Mouse (Mus musculus) T-cell, adult 66 days (primary cell): ENCODE data around the gene Vsnl1. TPM values are rescaled to one million over a fixed set of nuclear protein-coding genes. Genes with fewer than 3 reads are reported as not detected.

ENCODE experiments used
- total RNA-seq, 2 experiments: library from RNA; stranded (reverse); gene quantifications; 3 replicates in 1 of 2; 4 replicates in 1 of 2; pipeline ENCODE4 v1.2.4; 2023

Gene Vsnl1
- total RNA-seq: not detected

DNA sequence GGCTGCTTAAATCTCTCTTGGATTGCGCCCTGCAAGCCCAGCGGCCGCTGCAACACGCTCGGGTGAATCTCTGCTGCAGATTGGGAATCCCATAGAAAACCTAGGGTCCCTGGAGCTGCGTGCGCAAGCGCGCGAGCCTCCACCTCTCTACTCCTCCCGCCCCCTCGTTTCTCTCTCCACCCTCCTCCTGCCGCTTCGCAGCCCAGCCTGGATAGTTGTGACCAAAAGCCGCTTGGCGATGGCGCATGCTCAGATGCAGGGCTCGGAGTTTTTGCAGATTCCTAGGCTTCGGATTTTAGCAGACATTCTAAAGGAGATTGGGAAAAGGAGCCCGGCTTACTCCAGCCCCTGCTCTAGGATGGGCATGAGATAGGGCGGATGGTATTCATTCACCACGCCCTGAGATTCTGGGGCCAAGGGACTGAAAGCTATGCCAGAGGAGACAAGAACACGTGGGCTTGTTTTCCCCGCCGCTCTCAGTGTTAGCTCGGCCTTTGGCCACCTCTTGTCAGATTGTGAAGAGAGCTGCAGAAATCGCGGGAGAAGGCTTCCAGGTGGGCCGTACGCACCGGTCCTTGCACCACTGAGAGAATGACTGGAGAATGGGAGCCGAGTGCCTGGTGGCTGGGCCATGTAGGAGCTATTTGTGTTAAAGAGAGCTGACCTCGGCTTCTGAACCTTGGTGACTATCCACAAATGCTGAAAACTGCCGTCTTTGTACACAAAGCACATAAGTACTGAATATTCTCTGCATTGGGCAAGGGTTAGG, at the start of gene Vsnl1:
Vsnl1 (minus strand) TSS at position 117 of the 769 bp plus-strand sequence.

DNA sequence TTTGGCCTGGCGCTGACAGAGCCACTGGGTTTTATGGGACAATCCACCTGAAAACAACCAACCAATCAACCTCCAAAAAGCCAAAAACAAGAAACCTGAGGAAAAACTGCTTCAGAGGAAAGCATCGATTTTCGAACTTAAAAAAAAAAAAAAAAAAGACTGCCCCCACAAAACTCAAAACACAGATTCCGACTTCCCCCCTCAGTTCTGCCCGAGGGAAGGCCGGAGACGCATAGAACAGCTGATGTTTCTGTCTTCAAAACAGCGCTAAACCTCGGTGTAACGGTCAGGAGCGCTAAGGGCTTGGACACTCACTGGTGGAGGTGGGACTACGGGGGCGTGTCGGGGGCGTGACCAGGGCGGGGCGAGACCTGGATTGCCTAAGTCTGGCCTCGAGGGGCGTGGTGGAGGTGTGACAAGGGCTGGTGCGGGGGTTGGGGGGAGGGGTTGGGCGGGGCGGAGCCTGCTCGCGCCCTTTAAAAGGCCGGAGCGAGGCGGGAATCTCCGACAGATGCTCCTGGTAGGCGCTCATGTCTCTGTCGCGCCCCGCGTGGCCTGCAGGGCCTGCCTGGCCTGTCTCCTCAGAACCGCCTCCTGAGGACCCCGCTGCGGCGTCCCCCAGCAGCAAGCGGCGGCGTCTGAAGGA, 19.3 kb upstream of the Vsnl1 start, which contains the start of gene Rad51ap2:
Rad51ap2 (plus strand) TSS at position 531 of the 646 bp plus-strand sequence.

Other genes starting within 250 kb of the Vsnl1 start
- not detected for gene Msgn1, start 227.6 kb downstream of the Vsnl1 start, total RNA-seq
- 1 to 10 TPM; 3.1 to 5.3 TPM for gene Gen1, start 170.8 kb downstream of the Vsnl1 start, total RNA-seq
- 100 to 1,000 TPM; 147 to 149 TPM for gene Smc6, start 170.7 kb downstream of the Vsnl1 start, total RNA-seq
- gene Rad51ap2, start 19.5 kb upstream of the Vsnl1 start, total RNA-seq: not detected